Mouse (Mus musculus): Measurements from ENCODE around the gene Epm2a. TPM values are rescaled to one million over a fixed set of nuclear protein-coding genes. Genes with fewer than 3 reads are reported as not detected.

Gene Epm2a
- total and polyA plus RNA-seq, 3 experiments: 0.25 to 0.31 TPM; not detected in 1

- TF ChIP-seq TCF12 (IDR thresholded peaks at IDR 0.05; ENCODE audit: low read depth, low read length): no peak
- TF ChIP-seq SMC3 (IDR thresholded peaks at IDR 0.05; ENCODE audit: low read depth, low read length): no peak
- TF ChIP-seq GATA1 (IDR thresholded peaks at IDR 0.05; ENCODE audit: low read depth, low read length): no peak
- no peak for TF ChIP-seq ETS1 (IDR thresholded peaks at IDR 0.05; ENCODE audit: low read depth, low read length)
- no peak for TF ChIP-seq UBTF (IDR thresholded peaks at IDR 0.05; ENCODE audit: borderline replicate concordance, insufficient read depth, low read depth, low read length)
- TF ChIP-seq RAD21 (IDR thresholded peaks at IDR 0.05; ENCODE audit: low read depth, low read length): no peak
- no peak for TF ChIP-seq MAFK (IDR thresholded peaks at IDR 0.05; ENCODE audit: borderline replicate concordance, low read depth, low read length)
- no peak for TF ChIP-seq MEF2A (IDR thresholded peaks at IDR 0.05; ENCODE audit: extremely low read depth, insufficient replicate concordance, low read depth, low read length, poor library complexity, severe bottlenecking)
- TF ChIP-seq ZC3H11A (IDR thresholded peaks at IDR 0.05; ENCODE audit: low read depth, low read length): no peak
- TF ChIP-seq ZNF384 (IDR thresholded peaks at IDR 0.05; ENCODE audit: low read depth, low read length): no peak
- TF ChIP-seq MYC (IDR thresholded peaks at IDR 0.05; ENCODE audit: low read depth, low read length): no peak
- no peak for TF ChIP-seq TAL1 (IDR thresholded peaks at IDR 0.05; ENCODE audit: low read length)
- no peak for TF ChIP-seq MXI1 (IDR thresholded peaks at IDR 0.05; ENCODE audit: low read depth, low read length)
- TF ChIP-seq CHD2 (IDR thresholded peaks at IDR 0.05; ENCODE audit: low read length): no peak
- no peak for TF ChIP-seq MAZ (IDR thresholded peaks at IDR 0.05; ENCODE audit: low read depth, low read length)
- no peak for TF ChIP-seq USF1 (IDR thresholded peaks at IDR 0.05; ENCODE audit: low read depth, low read length)
- Histone ChIP-seq H3K9ac (ENCODE audit: control insufficient read depth, low read depth, low read length, poor library complexity, severe bottlenecking) (no peak overlapping the region), H3K79me2 (ENCODE audit: control insufficient read depth, insufficient read depth, low read length, poor library complexity) (no peaks in the 10 kb centered on the region), H3K4me1 (ENCODE audit: control insufficient read depth in 1 of 2, insufficient read depth in 2 of 2, low read length in 2 of 2) (no peaks in the 10 kb centered on the region), H3K4me3 (ENCODE audit: control insufficient read depth in 1 of 2, insufficient read depth in 1 of 2, low read depth in 2 of 2, low read length in 2 of 2) (no peak overlapping the region), H3K27me3 (ENCODE audit: control insufficient read depth in 1 of 2, insufficient read depth in 2 of 2, low read length in 2 of 2) (no peaks in the 10 kb centered on the region), H3K27ac (ENCODE audit: control insufficient read depth, low read depth, low read length) (no peak overlapping the region), H3K36me3 (ENCODE audit: control insufficient read depth in 1 of 2, insufficient read depth in 2 of 2, low read length in 2 of 2) (no peaks in the 10 kb centered on the region), H3K9me3 (replicated peaks; ENCODE audit: insufficient read depth, low read length) (no peaks in the 10 kb centered on the region)
- DNase-seq (ENCODE audit: low read depth, low spot score): no peak
Measured at GRCm38 (mm10) chr10:11429059-11429812, 86.0 kb downstream of the Epm2a start.

GRCm38 (mm10) chr10:11436961-11437360, 93.8 kb downstream of the Epm2a start:
- H3K27me3 ChIP-seq (ENCODE audit: control insufficient read depth in 1 of 2, insufficient read depth in 2 of 2, low read length in 2 of 2): no peaks in the 10 kb centered on the region
- H3K79me2 ChIP-seq (ENCODE audit: control insufficient read depth, insufficient read depth, low read length, poor library complexity): no peaks in the 10 kb centered on the region
- no peaks in the 10 kb centered on the region for H3K36me3 ChIP-seq (ENCODE audit: control insufficient read depth in 1 of 2, insufficient read depth in 2 of 2, low read length in 2 of 2)
- H3K4me1 ChIP-seq (ENCODE audit: control insufficient read depth in 1 of 2, insufficient read depth in 2 of 2, low read length in 2 of 2): no peaks in the 10 kb centered on the region
- no peak overlapping the region for H3K9ac ChIP-seq (ENCODE audit: control insufficient read depth, low read depth, low read length, poor library complexity, severe bottlenecking)
- H3K4me3 ChIP-seq (ENCODE audit: control insufficient read depth in 1 of 2, insufficient read depth in 1 of 2, low read depth in 2 of 2, low read length in 2 of 2): no peak overlapping the region
- no peaks in the 10 kb centered on the region for H3K9me3 ChIP-seq (replicated peaks; ENCODE audit: insufficient read depth, low read length)
- no peak for TF ChIP-seq ELF1 (IDR thresholded peaks at IDR 0.05; ENCODE audit: low read depth, low read length)
- TF ChIP-seq NRF1 (IDR thresholded peaks at IDR 0.05; ENCODE audit: insufficient read depth, low read depth, low read length, poor library complexity, severe bottlenecking): no peak
- no peak for TF ChIP-seq JUND (IDR thresholded peaks at IDR 0.05; ENCODE audit: low read depth, low read length)
- TF ChIP-seq CTCF (IDR thresholded peaks at IDR 0.05 in 2 of 3, conservative IDR thresholded peaks at IDR 0.05 in 1 of 3; ENCODE audit: control insufficient read depth in 1 of 3, insufficient read depth in 1 of 3, low read depth in 2 of 3, low read length in 3 of 3, poor library complexity in 1 of 3, severe bottlenecking in 1 of 3): no peak
- no peak for TF ChIP-seq ETS1 (IDR thresholded peaks at IDR 0.05; ENCODE audit: low read depth, low read length)
- no peak for TF ChIP-seq E2F4 (IDR thresholded peaks at IDR 0.05; ENCODE audit: borderline replicate concordance, low read depth, low read length)
- no peak for TF ChIP-seq USF1 (IDR thresholded peaks at IDR 0.05; ENCODE audit: low read depth, low read length)
- no peak for TF ChIP-seq MEF2A (IDR thresholded peaks at IDR 0.05; ENCODE audit: extremely low read depth, insufficient replicate concordance, low read depth, low read length, poor library complexity, severe bottlenecking)
- no peak for TF ChIP-seq NELFE (IDR thresholded peaks at IDR 0.05; ENCODE audit: low read depth, low read length)
- no peak for TF ChIP-seq RCOR1 (IDR thresholded peaks at IDR 0.05; ENCODE audit: low read depth, low read length)
- no peak overlapping the region for H3K27ac ChIP-seq (ENCODE audit: control insufficient read depth, low read depth, low read length)
- no peak for DNase-seq (ENCODE audit: low read depth, low spot score)
